Mouse (Mus musculus) cerebellum, adult 8-10 months (tissue): ENCODE measurements around the gene Gm5089.

Source experiments
- DNase-seq: peaks from one replicate; pipeline ENCODE4 v3.0.0; 2022

Gene Gm5089

DNA sequence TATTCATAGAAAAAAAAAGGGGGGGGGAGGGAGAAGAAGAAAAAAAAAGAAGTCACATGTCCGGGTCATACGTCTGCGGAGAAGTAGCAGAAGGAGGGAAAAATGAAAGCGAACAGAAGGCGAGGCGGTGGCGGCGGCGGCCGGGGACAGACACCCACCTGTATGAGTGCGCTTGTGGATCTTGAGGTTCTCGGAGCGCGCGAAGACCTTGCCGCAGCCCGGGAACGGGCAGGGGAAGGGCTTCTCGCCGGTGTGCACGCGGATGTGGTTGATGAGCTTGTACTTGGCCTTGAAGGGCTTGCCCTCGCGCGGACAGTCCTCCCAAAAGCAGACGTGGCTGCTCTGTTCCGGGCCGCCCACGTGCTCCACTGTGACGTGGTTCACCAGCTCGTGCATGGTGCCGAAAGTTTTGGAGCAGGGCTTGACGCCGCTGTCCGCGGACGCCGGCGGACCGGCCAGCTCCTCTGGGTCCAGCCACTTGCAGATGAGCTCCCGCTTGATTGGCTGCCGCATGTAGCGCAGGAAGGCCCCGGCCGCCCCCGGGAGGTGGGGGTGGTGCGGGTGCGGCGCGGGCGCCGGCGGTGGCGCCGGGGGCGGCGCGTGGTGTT is 12.9 kb upstream of the Gm5089 start:
- DNase-seq: peak; percentile 68

DNA sequence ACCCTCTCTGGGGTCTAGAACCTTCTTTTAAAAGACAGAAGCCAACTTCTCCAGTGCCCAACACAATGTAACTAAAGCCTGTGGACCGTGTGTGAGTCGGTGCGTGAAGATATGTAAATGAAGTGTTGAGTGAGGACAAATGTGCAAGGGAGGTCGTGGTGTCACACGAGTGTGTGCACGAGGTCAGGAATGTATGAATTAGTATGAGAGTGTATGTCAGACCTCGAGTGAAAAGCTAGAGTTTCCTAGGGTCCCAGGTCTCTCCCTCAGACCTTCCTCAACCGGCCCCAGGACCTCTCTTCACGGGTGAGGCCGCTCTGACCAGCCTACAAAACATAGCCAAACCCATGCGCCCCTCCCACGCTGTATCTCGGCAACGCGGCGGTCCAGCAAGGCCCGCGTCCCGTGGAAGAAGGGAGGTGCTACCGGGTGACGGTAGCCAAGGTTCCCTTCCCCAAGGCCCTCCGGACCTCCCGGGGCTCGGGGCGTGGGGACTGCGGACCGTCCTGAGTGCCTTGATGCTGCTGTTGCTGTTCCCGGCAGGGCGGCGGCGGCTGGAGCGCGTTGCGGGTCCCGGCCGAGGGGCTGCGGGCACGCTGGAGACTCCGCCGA is 12.3 kb upstream of the Gm5089 start:
- DNase-seq: peak; percentile 63

- DNase-seq: peak; percentile 37
Measured at GRCm38 (mm10) chr14:122462689-122463079, 11.8 kb upstream of the Gm5089 start.

DNA sequence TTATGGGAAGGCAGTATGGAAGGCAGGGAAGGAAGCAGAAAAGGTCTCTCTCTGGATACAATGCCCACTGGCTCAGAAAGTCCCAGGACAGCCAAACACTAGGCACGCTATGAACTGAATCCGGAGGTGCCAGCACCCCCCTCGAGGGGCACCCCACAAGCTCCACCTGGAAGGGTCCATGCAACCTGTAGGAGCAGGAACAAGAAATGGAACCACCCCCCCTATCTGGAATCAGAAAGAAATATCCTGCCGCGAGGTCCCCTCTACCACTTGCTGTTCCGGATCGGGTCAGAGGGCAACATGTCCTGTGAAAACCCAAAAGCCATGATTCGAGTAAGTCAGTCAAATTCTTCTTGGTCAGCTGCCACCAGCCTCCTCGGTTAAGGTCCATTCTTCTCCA is 11.1 kb upstream of the Gm5089 start:
- DNase-seq: peak; percentile 47

GRCm38 (mm10) chr14:122461500-122461899 is 10.6 kb upstream of the Gm5089 start:
- DNase-seq: no peak

DNA sequence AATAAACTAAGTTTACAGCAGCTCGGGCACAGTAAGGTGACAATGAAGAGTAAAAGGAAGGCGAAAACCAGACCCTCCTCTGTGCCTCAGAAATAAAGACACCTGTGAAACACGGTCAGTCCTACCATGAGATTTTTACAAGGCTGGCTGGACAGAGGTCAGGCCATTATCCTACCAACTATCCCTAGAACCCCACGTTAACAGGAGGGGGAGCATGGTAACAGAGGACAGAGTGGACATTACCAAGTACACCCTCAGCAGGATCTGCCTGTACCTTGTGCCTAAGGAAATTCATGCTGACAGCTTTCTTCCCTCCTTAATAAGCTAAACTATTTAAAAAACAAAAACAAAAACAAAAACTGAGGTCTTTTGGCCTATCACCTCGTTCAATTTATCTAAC is 9.3 kb upstream of the Gm5089 start:
- DNase-seq: peak; percentile 25

DNA sequence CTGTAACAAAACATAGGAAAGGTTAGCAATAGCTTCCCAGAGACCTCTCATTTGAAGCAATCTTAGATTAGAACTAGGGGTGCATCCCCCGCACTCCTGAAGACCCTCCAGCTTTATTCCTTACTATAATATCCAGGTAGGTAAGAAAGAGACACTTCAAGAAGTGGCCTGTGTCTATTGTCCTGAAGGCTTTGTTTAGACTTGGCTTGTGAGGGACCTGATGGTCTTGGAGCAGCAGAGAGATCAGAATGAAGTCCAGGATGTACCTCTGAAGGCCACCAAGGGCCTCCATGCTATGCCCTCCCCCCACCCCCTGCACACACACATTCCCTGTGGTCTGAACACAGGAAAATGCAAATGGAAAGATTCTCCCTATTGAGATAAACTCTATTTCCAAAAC is 8.9 kb upstream of the Gm5089 start:
- DNase-seq: peak; percentile 26

- peak; percentile 36 for DNase-seq
Measured at GRCm38 (mm10) chr14:122459332-122459731, 8.4 kb upstream of the Gm5089 start.

- no peak for DNase-seq
Measured at GRCm38 (mm10) chr14:122455562-122455958, 4.6 kb upstream of the Gm5089 start.

GRCm38 (mm10) chr14:122454901-122455561 is 4.1 kb upstream of the Gm5089 start:
- DNase-seq: peak; percentile 28

DNA sequence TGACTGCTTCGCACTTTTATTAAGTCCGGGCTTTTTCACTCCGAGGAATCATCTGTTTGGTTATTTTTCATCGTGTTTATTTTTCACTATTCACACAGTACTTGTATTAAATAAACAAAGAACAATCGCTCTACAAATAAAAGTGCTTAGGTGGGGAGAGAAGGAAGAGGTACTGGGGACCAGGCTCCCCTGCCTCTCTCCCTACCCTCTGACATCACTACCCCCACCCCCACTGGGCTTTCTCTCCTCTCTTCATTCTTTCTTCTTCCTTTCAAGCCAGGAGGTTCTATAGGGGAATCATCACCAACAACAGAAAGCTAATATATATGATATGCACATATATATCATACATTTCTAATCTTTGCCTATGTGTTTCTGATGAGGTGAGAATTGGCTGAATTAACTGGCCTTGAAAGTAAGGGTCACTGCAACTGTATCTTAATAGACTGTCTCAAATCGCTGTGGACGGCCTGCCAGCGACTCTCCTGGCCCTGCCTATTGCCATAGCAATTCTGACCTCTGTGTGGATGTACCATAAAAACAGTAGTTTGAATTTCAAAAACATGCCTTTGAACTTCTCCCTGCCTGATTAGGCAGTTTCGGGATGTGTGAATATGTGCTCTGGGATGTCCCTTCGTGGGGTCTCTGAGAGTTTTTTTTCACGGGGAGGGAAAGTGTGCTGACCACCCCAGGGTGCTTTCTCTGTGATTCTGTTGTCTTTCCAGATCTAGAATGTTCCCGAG is 3.3 kb upstream of the Gm5089 start:
- DNase-seq: peak; percentile 30

DNA sequence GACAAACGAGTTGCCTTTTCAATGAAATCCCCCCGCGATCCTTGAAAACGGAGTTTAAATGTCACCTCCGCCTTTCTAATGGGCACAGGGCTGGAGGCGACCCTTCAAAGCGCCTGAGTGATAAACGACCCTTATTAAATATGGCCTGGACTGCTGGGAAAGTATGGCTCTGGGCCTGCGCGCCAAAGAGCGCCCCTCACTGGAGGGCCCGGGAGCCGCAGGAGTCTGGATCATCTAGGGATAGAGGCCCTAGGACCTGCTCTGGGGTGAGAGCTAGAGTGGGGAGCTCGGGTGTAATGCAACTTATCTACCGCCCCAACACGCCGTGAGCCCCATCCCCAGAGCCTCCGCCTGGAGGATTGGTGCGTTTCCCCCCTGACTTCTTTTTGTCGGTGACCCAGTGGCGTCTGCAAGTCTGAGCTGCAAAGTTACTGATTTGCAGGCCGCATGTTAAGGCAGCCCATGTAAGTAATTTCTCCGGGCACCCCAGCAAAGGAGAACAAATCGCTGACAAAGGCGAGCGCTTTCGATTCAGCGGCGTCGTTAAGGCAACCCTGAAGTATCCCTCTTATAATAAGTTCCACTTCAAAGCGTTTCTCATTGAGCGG is 2.6 kb upstream of the Gm5089 start:
- DNase-seq: peak; percentile 45

- DNase-seq: no peak
Measured at GRCm38 (mm10) chr14:122452701-122453387, 1.9 kb upstream of the Gm5089 start.

DNA sequence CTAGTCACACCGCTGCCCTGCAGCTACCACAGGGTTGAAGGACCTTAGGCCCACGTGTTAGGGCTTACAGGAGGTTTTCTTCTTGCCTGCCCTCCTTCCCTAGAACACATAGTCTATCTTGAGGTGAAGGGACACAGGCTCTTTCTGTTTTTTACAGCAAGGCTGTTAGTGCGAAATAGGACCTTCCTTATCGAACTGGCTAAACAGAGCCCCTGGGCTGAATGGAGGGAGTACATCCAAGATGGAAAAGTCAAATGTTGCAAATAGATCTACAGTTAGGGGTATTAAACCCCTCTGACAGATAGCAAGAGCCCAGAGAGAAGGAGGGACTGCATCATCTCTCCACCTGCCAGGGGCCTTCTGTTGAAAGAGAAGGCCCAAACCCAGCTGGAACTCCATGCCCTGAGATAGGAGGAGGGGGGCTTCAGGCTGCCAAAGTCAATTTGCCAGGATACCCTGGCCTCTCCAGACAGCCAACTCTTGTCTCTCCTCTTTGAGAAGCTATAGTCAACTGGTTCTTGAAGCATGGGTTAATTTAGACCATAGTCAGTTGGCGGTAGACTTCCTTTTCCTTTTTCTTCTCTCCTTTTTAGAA is 733 bp upstream of the Gm5089 start:
- no peak for DNase-seq

GRCm38 (mm10) chr14:122449601-122450495 is 1.1 kb downstream of the Gm5089 start:
- DNase-seq: peak; percentile 46

DNA sequence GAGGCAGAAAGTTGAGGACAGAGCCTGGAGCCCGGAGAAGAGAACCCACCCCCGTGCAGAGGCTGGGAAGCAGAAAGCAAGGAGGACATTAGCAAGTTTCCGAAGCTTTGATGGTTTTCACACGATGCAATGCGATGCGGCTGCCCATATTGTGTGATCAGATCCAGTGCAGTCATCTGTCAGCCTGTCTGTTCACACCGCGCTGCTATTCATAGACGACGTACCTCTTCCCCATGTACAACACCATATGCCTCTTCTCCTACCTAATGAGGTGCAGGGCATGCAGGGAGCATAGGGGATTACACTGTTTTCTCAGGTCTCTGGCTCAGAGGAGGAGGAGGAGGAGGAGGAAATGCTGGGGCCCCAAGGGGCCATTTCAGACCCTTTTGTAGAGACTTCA is 14.1 kb downstream of the Gm5089 start:
- DNase-seq: no peak

DNA sequence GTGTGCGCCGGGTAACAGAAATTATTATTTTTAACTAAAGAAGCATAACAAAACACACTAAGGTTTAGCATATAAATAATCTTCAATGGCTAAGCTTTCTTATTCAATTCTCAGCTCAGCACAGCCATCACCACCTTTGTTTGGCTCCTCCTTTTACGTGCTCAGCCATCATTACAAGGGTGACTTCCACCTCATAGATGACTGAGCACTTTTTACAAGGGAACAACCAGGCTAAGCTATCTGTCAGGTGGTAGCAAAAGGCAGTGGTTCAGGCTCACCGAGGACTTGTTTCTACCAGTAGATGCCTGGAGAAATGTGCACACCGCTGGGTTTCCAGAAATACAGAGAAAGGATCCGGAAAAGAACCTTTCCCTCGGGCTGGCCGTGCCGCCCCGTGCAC is 16.9 kb downstream of the Gm5089 start:
- no peak for DNase-seq

DNA sequence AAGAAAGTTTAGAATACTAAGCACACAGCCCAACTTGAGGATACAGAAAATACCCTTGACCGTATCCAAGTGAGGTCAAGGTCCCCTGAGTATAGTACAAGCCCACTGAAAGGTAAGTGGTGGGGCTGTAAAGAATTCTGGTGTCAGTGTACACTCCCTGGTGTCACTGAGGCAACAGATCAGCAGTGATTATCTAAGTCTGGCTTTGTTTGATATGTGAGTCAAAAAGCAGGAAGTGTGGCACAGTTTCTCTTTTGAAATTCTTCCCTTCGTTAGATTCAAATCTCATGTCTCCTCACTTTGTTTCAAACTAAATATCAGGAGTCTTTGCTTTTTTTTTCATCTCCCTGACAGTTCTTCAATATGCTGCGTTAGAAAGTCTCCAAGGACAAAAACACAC is 18.4 kb downstream of the Gm5089 start:
- no peak for DNase-seq

DNA sequence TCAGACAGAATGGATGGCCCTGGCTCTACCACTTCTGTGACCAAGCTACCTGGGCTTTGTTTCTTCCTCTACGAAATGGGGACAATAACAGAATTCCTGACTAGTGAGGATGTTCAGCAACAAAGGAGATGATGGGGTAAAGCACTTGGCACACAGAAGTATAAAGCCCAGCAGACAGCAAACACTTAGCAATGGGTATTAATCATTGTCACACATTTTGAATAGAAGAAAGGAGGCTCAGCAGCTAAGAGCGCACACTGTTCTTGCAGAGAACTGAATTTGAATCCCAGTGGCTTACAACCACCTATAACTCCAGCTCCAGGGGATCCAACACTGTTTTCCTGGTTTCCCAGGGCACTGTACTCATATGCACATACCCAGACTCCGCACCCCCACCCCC is 23.3 kb downstream of the Gm5089 start:
- DNase-seq: no peak

DNA sequence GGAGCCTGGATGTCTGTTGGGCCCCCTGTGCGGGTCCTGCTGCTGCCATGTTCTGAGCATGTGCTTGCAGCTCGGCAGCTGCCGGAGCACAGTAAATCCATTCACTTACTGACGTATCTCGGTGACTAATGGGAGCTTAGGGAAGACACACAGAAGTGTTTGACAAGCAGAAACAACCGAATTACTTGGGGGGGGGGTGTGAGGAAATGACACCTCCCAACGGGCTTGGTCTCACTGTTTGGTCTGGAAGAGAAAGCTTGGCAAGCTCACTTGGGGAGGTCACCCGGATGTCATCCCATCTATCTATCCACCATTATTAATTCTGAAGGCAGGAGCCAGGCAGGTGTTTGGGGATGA is 23.7 kb downstream of the Gm5089 start:
- DNase-seq: no peak

DNA sequence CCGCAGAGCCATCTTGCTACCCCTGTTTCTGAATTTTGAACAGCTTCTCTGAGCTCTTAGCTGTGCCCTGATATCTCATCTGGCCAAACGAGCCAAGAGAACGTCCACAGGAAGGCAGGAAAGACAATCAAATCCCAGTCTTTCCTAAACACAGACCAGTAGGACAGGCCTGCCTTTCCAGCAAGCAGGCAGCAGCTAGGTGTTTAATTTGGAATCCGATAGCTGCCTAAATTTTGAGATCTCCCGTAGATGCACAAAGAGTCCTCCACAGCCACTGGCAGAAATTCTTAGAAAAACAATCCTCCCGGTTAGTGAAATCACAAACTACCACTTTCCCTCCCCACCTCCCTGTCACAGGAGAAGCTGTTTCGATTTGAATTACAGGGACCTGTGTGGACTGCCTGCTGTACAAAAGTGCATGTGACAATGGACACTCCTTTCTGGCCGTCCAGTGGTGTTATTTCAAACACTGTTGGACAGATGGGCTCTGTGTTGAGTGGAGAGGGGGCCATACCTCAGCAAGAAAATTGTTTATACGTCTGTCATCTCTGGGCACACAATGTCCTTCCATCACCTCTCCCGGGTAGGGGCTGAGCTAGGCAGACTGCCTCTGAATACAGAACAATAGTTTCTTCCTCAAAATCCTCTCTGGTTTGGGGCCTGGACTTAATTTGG is 24.2 kb downstream of the Gm5089 start:
- DNase-seq: no peak
